Comparison of ENCODE assay signal across 11 mouse cellular contexts in the genomic region with DNA sequence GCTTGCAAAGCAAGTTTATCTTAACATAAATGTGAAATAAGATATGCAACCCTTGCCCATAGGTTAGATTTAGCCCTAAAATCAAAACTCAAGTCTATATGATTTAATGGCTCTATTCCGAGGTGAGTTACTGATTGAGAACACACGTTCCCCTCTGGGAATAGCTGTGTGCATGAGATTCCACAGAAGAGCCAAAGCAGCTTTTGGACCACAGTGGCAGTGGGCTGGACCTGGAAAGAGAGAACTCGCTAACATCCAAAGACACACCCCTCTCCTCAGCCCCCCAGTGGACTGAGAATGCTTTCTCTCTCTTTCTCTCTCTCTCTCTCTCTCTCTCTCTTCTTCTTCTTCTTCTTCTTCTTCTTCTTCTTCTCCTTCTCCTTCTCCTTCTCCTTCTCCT. TPM values are rescaled to one million over a fixed set of nuclear protein-coding genes. Genes with fewer than 3 reads are reported as not detected.
DNase-seq lines count a peak whose midpoint lies in the region; ATAC-seq lines count a peak whose summit lies in the region.
"Had no signal": no experiment of that assay in that cellular context is flagged by ENCODE, and none has a peak within 500 bp of the region (broad histone marks: within the 10 kb centered on the region; RNA-seq: fewer than 3 reads in every experiment).

No protein-coding gene starts in this region.

- H3K4me2 ChIP-seq in neural tube, embryonic 15.5 days: peak overlapping the region; percentile 16; the same call in 1 of the 2 replicates
- H3K4me2 ChIP-seq in forebrain, embryonic 14.5 days (ENCODE audit: low read length): no peak overlapping the region

- DNase-seq in adrenal gland, postnatal 10 days: peak; percentile 9
- DNase-seq in adrenal gland, adult (ENCODE audit: inconsistent age in 2 of 2, low spot score in 1 of 2): no peak
- peak; percentile 51 for DNase-seq in lung, postnatal 10 days
- no peak for DNase-seq in lung, postnatal 4 days
- DNase-seq in heart, postnatal 25 days (ENCODE audit: low spot score): peak; percentile 28
- no peak for DNase-seq in forebrain, embryonic 14.5 days (ENCODE audit: low spot score)
- DNase-seq in frontal cortex, postnatal 14 days (ENCODE audit: low spot score in 2 of 2): no peak

- H3K4me3 ChIP-seq in neural tube, embryonic 15.5 days (replicated peaks): no peak overlapping the region
- H3K4me3 ChIP-seq in forebrain, embryonic 14.5 days (ENCODE audit: low read depth, low read length): no peak overlapping the region
- H3K4me3 ChIP-seq: hindbrain, embryonic 10.5 days; megakaryocyte, embryonic 14.5 days had no signal

- H3K9ac ChIP-seq in neural tube, embryonic 15.5 days (replicated peaks): no peak overlapping the region
- no peak overlapping the region for H3K9ac ChIP-seq in forebrain, embryonic 14.5 days (ENCODE audit: low read length)

- H3K27ac ChIP-seq in neural tube, embryonic 15.5 days (replicated peaks): no peak overlapping the region
- no peak overlapping the region for H3K27ac ChIP-seq in forebrain, embryonic 14.5 days (ENCODE audit: low read depth, low read length)
- H3K27ac ChIP-seq: hindbrain, embryonic 10.5 days had no signal

- 71% methylated on average over 3 of the region's 3 CpGs for WGBS in neural tube, embryonic 15.5 days
- WGBS in forebrain, embryonic 14.5 days: 81% methylated on average over 3 of the region's 3 CpGs

- H3K36me3 ChIP-seq in neural tube, embryonic 15.5 days: no peaks in the 10 kb centered on the region
- no peaks in the 10 kb centered on the region for H3K36me3 ChIP-seq in forebrain, embryonic 14.5 days (ENCODE audit: control insufficient read depth, insufficient read depth, low read length)
- H3K36me3 ChIP-seq: hindbrain, embryonic 10.5 days had no signal

- H3K4me1 ChIP-seq in neural tube, embryonic 15.5 days: peaks cover 8% of the 10 kb centered on the region; the same call in 1 of the 2 replicates
- 0 out of 2 replicates have a peak, but pooled peaks cover 2% of the 10 kb centered on the region for H3K4me1 ChIP-seq in forebrain, embryonic 14.5 days (ENCODE audit: control insufficient read depth, insufficient read depth, low read length)
- H3K4me1 ChIP-seq: megakaryocyte, embryonic 14.5 days had no signal

- no peaks in the 10 kb centered on the region for H3K9me3 ChIP-seq in neural tube, embryonic 15.5 days (replicated peaks)
- H3K9me3 ChIP-seq in forebrain, embryonic 14.5 days (replicated peaks; ENCODE audit: control insufficient read depth, low read length): no peaks in the 10 kb centered on the region

- no peaks in the 10 kb centered on the region for H3K27me3 ChIP-seq in neural tube, embryonic 15.5 days (replicated peaks)
- no peaks in the 10 kb centered on the region for H3K27me3 ChIP-seq in forebrain, embryonic 14.5 days (replicated peaks; ENCODE audit: control insufficient read depth, insufficient read depth, low read length)

- no peak for ATAC-seq in neural tube, embryonic 15.5 days (ENCODE audit: low FRiP score)
- no peak for ATAC-seq in forebrain, embryonic 14.5 days

- intact Hi-C loops in heart, postnatal 25 days (cut with DNase I): no loop called here

RNA-seq across cellular contexts. Expression of a gene that starts 1.5 kb away (rescaled TPM):
- 10 to 100 TPM; 11.0 to 12.0 TPM for total RNA-seq in adrenal gland, postnatal 10 days (2021)
- 1 to 10 TPM; 2.4 to 4.2 TPM for total RNA-seq in heart, postnatal 25 days (2021)
- 8.1 and 18.6 TPM in 2 replicates for polyA plus RNA-seq in neural tube, embryonic 15.5 days (2015; fragmentation: Nextera tagmentation; extraction: Ambion mirVana)
- 6.3 and 6.9 TPM in 2 replicates for polyA plus RNA-seq in forebrain, embryonic 14.5 days (2014; fragmentation: Nextera tagmentation; extraction: Ambion mirVana)
- total RNA-seq: common myeloid progenitor, adult 5-6 weeks had no signal

Comparison
In these comparisons a context has a peak if more than half of its experiments do, and no peak if none do; other contexts are left out.
1. DNase-seq: peak in adrenal gland, postnatal 10 days (single experiment), lung, postnatal 10 days (single experiment) and heart, postnatal 25 days (single experiment); none in adrenal gland, adult (0 of 2), lung, postnatal 4 days (0 of 2), forebrain, embryonic 14.5 days (single experiment) and frontal cortex, postnatal 14 days (0 of 2).